16 mouse cellular contexts compared by ENCODE assay signal in genomic region chr1:187888142-187888541, GRCm38 (mm10).
"Had no signal": no experiment of that assay in that cellular context is flagged by ENCODE, and none has a peak within 500 bp of the region (broad histone marks: within the 10 kb centered on the region; RNA-seq: fewer than 3 reads in every experiment).

No protein-coding gene starts in this region.

- ATAC-seq: lung, postnatal 0 days; midbrain, embryonic 16.5 days had no signal

- H3K9me3 ChIP-seq: limb, embryonic 12.5 days; limb, embryonic 15.5 days; midbrain, embryonic 12.5 days had no signal

- H3K4me2 ChIP-seq: limb, embryonic 12.5 days; limb, embryonic 15.5 days; liver, embryonic 11.5 days; lung, embryonic 14.5 days; midbrain, embryonic 12.5 days had no signal

- H3K4me1 ChIP-seq: limb, embryonic 12.5 days; limb, embryonic 15.5 days; megakaryocyte, embryonic 14.5 days; midbrain, embryonic 12.5 days had no signal

- H3K4me3 ChIP-seq: limb, embryonic 12.5 days; limb, embryonic 15.5 days; megakaryocyte, embryonic 14.5 days; midbrain, embryonic 12.5 days had no signal

- H3K27ac ChIP-seq: limb, embryonic 12.5 days; limb, embryonic 15.5 days; liver, embryonic 14.5 days; macrophage; midbrain, embryonic 12.5 days had no signal

- H3K36me3 ChIP-seq: limb, embryonic 12.5 days; limb, embryonic 15.5 days; midbrain, embryonic 12.5 days had no signal

- DNase-seq: kidney, postnatal 14 days; kidney, postnatal 4 days; left cerebral cortex, postnatal 4 days; liver, postnatal 0 days; lung, embryonic 14.5 days; thymus, adult 18-20 months; thymus, postnatal 36 days had no signal

- H3K27me3 ChIP-seq: limb, embryonic 12.5 days; limb, embryonic 15.5 days; megakaryocyte, embryonic 14.5 days; midbrain, embryonic 12.5 days had no signal

- H3K9ac ChIP-seq: limb, embryonic 12.5 days; limb, embryonic 15.5 days; liver, embryonic 14.5 days; liver, postnatal 0 days; lung, embryonic 14.5 days; midbrain, embryonic 12.5 days had no signal
